Mouse (Mus musculus) heart, embryonic 16.5 days (tissue): ENCODE measurements at regions not wholly inside any gene's neighbourhood (a gene's known extent, or its start where the extent isn't known, plus 50 kb on each side); places are given as distances from the start of the nearest gene placed in this dataset.

Experiments
- ATAC-seq: fragments of 200-750 bp; cut with Nextera tagmentation; replicated peaks from 2 replicates; pipeline ENCODE4 v1.8.0; 2017; ENCODE audit warnings: moderate number of reproducible peaks; ENCODE audit not compliant: insufficient read depth, low FRiP score; ENCODE audit errors: extremely low read depth
- H3K27ac ChIP-seq: fragments of 300-500 bp; sonication (generic); 2 replicates; pipeline ENCODE4 v1.5.1; 2014; ENCODE audit warnings: mild to moderate bottlenecking, low read length, control low read depth, moderate library complexity
- H3K27me3 ChIP-seq: fragments of 300-500 bp; sonication (generic); 2 replicates; pipeline ENCODE4 v1.6.1; 2014; ENCODE audit warnings: low read length, mixed read lengths; ENCODE audit not compliant: control insufficient read depth, insufficient read depth
- H3K36me3 ChIP-seq: fragments of 300-500 bp; sonication (generic); 2 replicates; pipeline ENCODE4 v1.6.1; 2014; ENCODE audit not compliant: control insufficient read depth, insufficient read depth
- H3K4me1 ChIP-seq: fragments of 300-500 bp; sonication (generic); 2 replicates; pipeline ENCODE4 v1.6.1; 2014; ENCODE audit warnings: low read length, mixed read lengths; ENCODE audit not compliant: control insufficient read depth, insufficient read depth
- H3K4me2 ChIP-seq: fragments of 300-500 bp; sonication (generic); 2 replicates; pipeline ENCODE4 v1.6.1; 2014; ENCODE audit warnings: low read depth, mild to moderate bottlenecking, control low read depth, low read length
- H3K4me3 ChIP-seq: fragments of 300-500 bp; sonication (generic); 2 replicates; pipeline ENCODE4 v1.5.1; 2014; ENCODE audit warnings: mild to moderate bottlenecking, control low read depth, low read length
- H3K9ac ChIP-seq: fragments of 300-500 bp; sonication (generic); 2 replicates; pipeline ENCODE4 v1.6.1; 2014; ENCODE audit warnings: low read length, control low read depth
- H3K9me3 ChIP-seq: fragments of 300-500 bp; sonication (generic); replicated peaks from 2 replicates; pipeline ENCODE4 v1.6.1; 2016; ENCODE audit warnings: low read length; ENCODE audit not compliant: control insufficient read depth
- WGBS: fragments of 180-500 bp; shearing (Covaris S2); extraction: QIAGEN DNeasy Blood & Tissue Kit; methylation state at CpG from one replicate; pipeline ENCODE4 v1.1.7; 2014; 5-methylcytosine and 5-hydroxymethylcytosine counted together

- Histone ChIP-seq H3K4me1 (no peaks in the 10 kb centered on the region), H3K9me3 (no peaks in the 10 kb centered on the region), H3K9ac (no peak overlapping the region), H3K27me3 (no peaks in the 10 kb centered on the region), H3K4me3 (no peak overlapping the region), H3K27ac (no peak overlapping the region), H3K4me2 (no peak overlapping the region), H3K36me3 (no peaks in the 10 kb centered on the region)
- ATAC-seq = no peak
- WGBS = 80% methylated on average over 5 of the region's 5 CpGs
These were observed 159.9 kb upstream of the Ppp2r3a start for GRCm38 (mm10) chr9:101411532-101411880.

GRCm38 (mm10) chr9:101410783-101411531, 159.4 kb upstream of the Ppp2r3a start:
- Histone ChIP-seq H3K9me3 (no peaks in the 10 kb centered on the region), H3K4me2 (no peak overlapping the region), H3K36me3 (no peaks in the 10 kb centered on the region), H3K9ac (no peak overlapping the region), H3K4me3 (no peak overlapping the region), H3K27me3 (no peaks in the 10 kb centered on the region), H3K4me1 (no peaks in the 10 kb centered on the region), H3K27ac (no peak overlapping the region)
- WGBS = 74% methylated on average over 21 of the region's 21 CpGs
- no peak for ATAC-seq

GRCm38 (mm10) chr9:101410348-101410747, 158.8 kb upstream of the Ppp2r3a start:
- Histone ChIP-seq H3K4me2 (no peak overlapping the region), H3K9me3 (no peaks in the 10 kb centered on the region), H3K9ac (no peak overlapping the region), H3K27ac (no peak overlapping the region), H3K4me1 (no peaks in the 10 kb centered on the region), H3K4me3 (no peak overlapping the region), H3K27me3 (no peaks in the 10 kb centered on the region), H3K36me3 (no peaks in the 10 kb centered on the region)
- 81% methylated on average over 3 of the region's 3 CpGs for WGBS
- no peak for ATAC-seq

- Histone ChIP-seq H3K4me3 (no peak overlapping the region), H3K9ac (no peak overlapping the region), H3K4me1 (no peaks in the 10 kb centered on the region), H3K4me2 (no peak overlapping the region), H3K27me3 (no peaks in the 10 kb centered on the region), H3K36me3 (no peaks in the 10 kb centered on the region), H3K9me3 (no peaks in the 10 kb centered on the region), H3K27ac (no peak overlapping the region)
- WGBS = 60% methylated on average over 1 of the region's 1 CpGs
- ATAC-seq = no peak
These were observed 156.5 kb upstream of the Ppp2r3a start for GRCm38 (mm10) chr9:101408116-101408515.

- Histone ChIP-seq H3K9ac (no peak overlapping the region), H3K27me3 (no peaks in the 10 kb centered on the region), H3K9me3 (no peaks in the 10 kb centered on the region), H3K4me3 (no peak overlapping the region), H3K27ac (no peak overlapping the region), H3K4me1 (no peaks in the 10 kb centered on the region), H3K36me3 (no peaks in the 10 kb centered on the region), H3K4me2 (no peak overlapping the region)
- no peak for ATAC-seq
- WGBS = 73% methylated on average over 5 of the region's 5 CpGs
These were observed 155.5 kb upstream of the Ppp2r3a start for GRCm38 (mm10) chr9:101407141-101407540.

- peaks cover 3% of the 10 kb centered on the region; the same call in 1 of the 2 replicates for H3K4me1 ChIP-seq
- 40% methylated on average over 13 of the region's 13 CpGs for whole genome bisulfite sequencing
- no peaks in the 10 kb centered on the region for H3K9me3 ChIP-seq
- ATAC-seq = 0 out of 2 replicates have a peak, but pooled peaks have one; percentile 23
- no peak overlapping the region for H3K4me3 ChIP-seq
- no peaks in the 10 kb centered on the region for H3K27me3 ChIP-seq
- no peak overlapping the region for H3K9ac ChIP-seq
- H3K4me2 ChIP-seq = no peak overlapping the region
- H3K36me3 ChIP-seq = no peaks in the 10 kb centered on the region
- H3K27ac ChIP-seq = no peak overlapping the region
These were observed 153.0 kb upstream of the Ppp2r3a start for GRCm38 (mm10) chr9:101404441-101405081.

- no peaks in the 10 kb centered on the region for H3K27me3 ChIP-seq
- H3K9ac ChIP-seq = no peak overlapping the region
- no peak for ATAC-seq
- H3K4me3 ChIP-seq = no peak overlapping the region
- WGBS = 65% methylated on average over 3 of the region's 3 CpGs
- H3K4me2 ChIP-seq = no peak overlapping the region
- no peak overlapping the region for H3K27ac ChIP-seq
- peaks cover 5% of the 10 kb centered on the region; the same call in 1 of the 2 replicates for H3K4me1 ChIP-seq
- H3K36me3 ChIP-seq = no peaks in the 10 kb centered on the region
- H3K9me3 ChIP-seq = no peaks in the 10 kb centered on the region
These were observed 152.4 kb upstream of the Ppp2r3a start for GRCm38 (mm10) chr9:101404034-101404433.

- Histone ChIP-seq H3K4me3 (no peak overlapping the region), H3K27ac (no peak overlapping the region), H3K27me3 (no peaks in the 10 kb centered on the region), H3K4me2 (no peak overlapping the region), H3K9me3 (no peaks in the 10 kb centered on the region), H3K4me1 (peaks cover 5% of the 10 kb centered on the region; the same call in 1 of the 2 replicates), H3K9ac (no peak overlapping the region), H3K36me3 (no peaks in the 10 kb centered on the region)
- 86% methylated on average over 9 of the region's 9 CpGs for WGBS
- no peak for ATAC-seq
These were observed 151.1 kb upstream of the Ppp2r3a start for GRCm38 (mm10) chr9:101402544-101403194.

GRCm38 (mm10) chr9:101401416-101401815, 149.8 kb upstream of the Ppp2r3a start:
- Histone ChIP-seq H3K27me3 (no peaks in the 10 kb centered on the region), H3K4me3 (no peak overlapping the region), H3K4me1 (peaks cover 5% of the 10 kb centered on the region; the same call in 1 of the 2 replicates), H3K9me3 (no peaks in the 10 kb centered on the region), H3K36me3 (no peaks in the 10 kb centered on the region), H3K4me2 (peak overlapping the region; percentile 14), H3K27ac (no peak overlapping the region), H3K9ac (no peak overlapping the region)
- WGBS = 51% methylated on average over 9 of the region's 9 CpGs
- no peak for ATAC-seq
